Mouse (Mus musculus): ENCODE measurements at regions not wholly inside any gene's neighbourhood (a gene's known extent, or its start where the extent isn't known, plus 50 kb on each side); places are given as distances from the start of the nearest gene placed in this dataset.

DNA sequence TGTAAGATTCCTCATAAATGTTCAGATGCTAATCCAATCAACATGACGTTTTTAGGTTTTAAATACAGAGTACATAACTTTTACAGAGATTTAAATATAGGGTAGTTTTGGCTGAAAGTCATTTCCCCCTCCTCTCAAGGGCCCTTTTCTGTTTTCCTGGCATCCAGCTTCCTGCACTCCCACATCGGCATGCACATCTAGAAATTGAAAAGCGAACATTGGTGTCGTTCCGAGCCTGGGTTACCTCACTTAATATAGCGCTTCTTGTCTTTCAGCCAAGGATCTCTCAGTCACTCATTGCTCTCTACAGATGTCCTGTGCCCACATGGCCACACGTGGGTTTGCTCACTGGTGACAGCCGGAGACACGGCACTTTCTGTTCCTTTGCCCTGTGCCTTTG lies 572.7 kb downstream of the Vrk1 start:
- TF ChIP-seq POLR2A (IDR thresholded peaks at IDR 0.05; ENCODE audit: control insufficient read depth, low read depth, low read length) (no peak), CTCF (IDR thresholded peaks at IDR 0.05; ENCODE audit: control insufficient read depth, insufficient read depth, insufficient replicate concordance, low read depth, low read length) (no peak)

Data from testis, adult 2 months (tissue).